9 mouse cellular contexts compared by ENCODE assay signal in genomic region chrX:8891975-8892342, GRCm38 (mm10). TPM values are rescaled to one million over a fixed set of nuclear protein-coding genes. Genes with fewer than 3 reads are reported as not detected.
A peak's percentile ranks its signal among the peaks of the same experiment; 100 is the strongest.
DNase-seq lines count a peak whose midpoint lies in the region; ATAC-seq and TF ChIP-seq lines count a peak whose summit lies in the region.
"Had no signal": no experiment of that assay in that cellular context is flagged by ENCODE, and none has a peak within 500 bp of the region (broad histone marks: within the 10 kb centered on the region; RNA-seq: fewer than 3 reads in every experiment).

No protein-coding gene starts in this region.

- TF ChIP-seq POLR2A in limb, embryonic 14.5 days (IDR thresholded peaks at IDR 0.05; ENCODE audit: borderline replicate concordance, extremely low read depth, insufficient read depth, insufficient read length): no peak
- no peak for TF ChIP-seq POLR2A in small intestine, adult 2 months (IDR thresholded peaks at IDR 0.05; ENCODE audit: low read depth, low read length)

- H3K36me3 ChIP-seq in lung, embryonic 16.5 days (ENCODE audit: control insufficient read depth, insufficient read depth, low read length): no peaks in the 10 kb centered on the region
- H3K36me3 ChIP-seq in forebrain, embryonic 15.5 days: no peaks in the 10 kb centered on the region
- no peaks in the 10 kb centered on the region for H3K36me3 ChIP-seq in limb, embryonic 14.5 days (ENCODE audit: control insufficient read depth, insufficient read depth, low read length)
- no peaks in the 10 kb centered on the region for H3K36me3 ChIP-seq in small intestine, adult 2 months (ENCODE audit: control insufficient read depth, insufficient read depth, low read length)

- H3K9me3 ChIP-seq in lung, embryonic 16.5 days (ENCODE audit: control insufficient read depth, low read length): no peaks in the 10 kb centered on the region
- H3K9me3 ChIP-seq in forebrain, embryonic 15.5 days: no peaks in the 10 kb centered on the region
- H3K9me3 ChIP-seq in limb, embryonic 14.5 days (ENCODE audit: control insufficient read depth, low read length): no peaks in the 10 kb centered on the region

- no peak overlapping the region for H3K27ac ChIP-seq in lung, embryonic 16.5 days (ENCODE audit: low read length)
- H3K27ac ChIP-seq in forebrain, embryonic 15.5 days (replicated peaks): peak overlapping the region; percentile 89
- H3K27ac ChIP-seq in limb, embryonic 14.5 days (replicated peaks; ENCODE audit: low read depth, low read length): no peak overlapping the region
- H3K27ac ChIP-seq in small intestine, adult 2 months (ENCODE audit: insufficient read depth, low read depth, low read length): no peak overlapping the region

- peak overlapping the region; percentile 75 for H3K9ac ChIP-seq in lung, embryonic 16.5 days (ENCODE audit: low read length)
- peak overlapping the region; percentile 74; the same call in 1 of the 2 replicates for H3K9ac ChIP-seq in forebrain, embryonic 15.5 days (replicated peaks)
- H3K9ac ChIP-seq in limb, embryonic 14.5 days (ENCODE audit: low read depth, low read length, severe bottlenecking): peak overlapping the region; percentile 83; the same call in 1 of the 2 replicates

- H3K27me3 ChIP-seq in lung, embryonic 16.5 days (ENCODE audit: control insufficient read depth, insufficient read depth, low read depth, low read length): no peaks in the 10 kb centered on the region
- H3K27me3 ChIP-seq in forebrain, embryonic 15.5 days: no peaks in the 10 kb centered on the region
- no peaks in the 10 kb centered on the region for H3K27me3 ChIP-seq in limb, embryonic 14.5 days (ENCODE audit: control insufficient read depth, insufficient read depth, low read length)
- H3K27me3 ChIP-seq in small intestine, adult 2 months (ENCODE audit: control insufficient read depth, insufficient read depth, low read length): no peaks in the 10 kb centered on the region

- whole genome bisulfite sequencing in lung, embryonic 16.5 days: 41% methylated on average over 3 of the region's 9 CpGs
- WGBS in forebrain, embryonic 15.5 days: 41% methylated on average over 4 of the region's 9 CpGs
- 47% methylated on average over 3 of the region's 9 CpGs for WGBS in limb, embryonic 14.5 days
- 41% methylated on average over 3 of the region's 9 CpGs for WGBS in small intestine, adult 2 months

- ATAC-seq in lung, embryonic 16.5 days (ENCODE audit: low read depth): no peak
- peak; percentile 49 for ATAC-seq in forebrain, embryonic 15.5 days (replicated peaks)
- no peak for ATAC-seq in limb, embryonic 14.5 days (ENCODE audit: low FRiP score, low read depth)

- 0 out of 2 replicates have a peak, but pooled peaks cover 3% of the 10 kb centered on the region for H3K4me1 ChIP-seq in lung, embryonic 16.5 days (replicated peaks; ENCODE audit: control insufficient read depth, insufficient read depth, low read length)
- peaks cover 3% of the 10 kb centered on the region; the same call in 1 of the 2 replicates for H3K4me1 ChIP-seq in forebrain, embryonic 15.5 days
- no peaks in the 10 kb centered on the region for H3K4me1 ChIP-seq in limb, embryonic 14.5 days (ENCODE audit: control insufficient read depth, insufficient read depth, low read length)
- H3K4me1 ChIP-seq in small intestine, adult 2 months (ENCODE audit: control insufficient read depth, insufficient read depth, insufficient read length, low read length): peaks cover 3% of the 10 kb centered on the region; the same call in 1 of the 2 replicates

- peak overlapping the region; percentile 71 for H3K4me2 ChIP-seq in lung, embryonic 16.5 days (ENCODE audit: low read depth, low read length)
- H3K4me2 ChIP-seq in forebrain, embryonic 15.5 days (replicated peaks): peak overlapping the region; percentile 63
- H3K4me2 ChIP-seq in limb, embryonic 14.5 days (replicated peaks; ENCODE audit: low read depth, low read length, severe bottlenecking): peak overlapping the region; percentile 56

- no peak for TF ChIP-seq CTCF in small intestine, adult 2 months (IDR thresholded peaks at IDR 0.05; ENCODE audit: extremely low read depth, insufficient read length, insufficient replicate concordance, low read depth, low read length)

- H3K4me3 ChIP-seq in lung, embryonic 16.5 days (ENCODE audit: low read length): peak overlapping the region; percentile 60
- H3K4me3 ChIP-seq in forebrain, embryonic 15.5 days: peak overlapping the region; percentile 67
- H3K4me3 ChIP-seq in limb, embryonic 14.5 days (replicated peaks; ENCODE audit: low read length): peak overlapping the region; percentile 58
- H3K4me3 ChIP-seq in small intestine, adult 2 months (ENCODE audit: low read depth, low read length): peak overlapping the region; percentile 90

- DNase-seq in lung, postnatal 25 days (ENCODE audit: low spot score): no peak
- DNase-seq in limb, embryonic 14.5 days (ENCODE audit: low spot score): no peak
- no peak for DNase-seq in layer of hippocampus, adult 9-11 months
- DNase-seq in ovary, postnatal 36 days (ENCODE audit: low spot score): no peak
- no peak for DNase-seq in embryo, embryonic 11 days

RNA-seq across cellular contexts. Expression of gene B630019K06Rik, which starts 0.2 kb away (rescaled TPM):
- polyA plus RNA-seq in lung, embryonic 16.5 days (2015; fragmentation: Nextera tagmentation; extraction: Ambion mirVana): 3.1 and 3.5 TPM in 2 replicates
- 12.3 and 14.0 TPM in 2 replicates for polyA plus RNA-seq in forebrain, embryonic 15.5 days (2015; fragmentation: Nextera tagmentation; extraction: Ambion mirVana)
- polyA plus RNA-seq in limb, embryonic 14.5 days (2012; rRNA removed): 6.9 and 9.7 TPM in 2 replicates
- 5.6 and 7.4 TPM in 2 replicates for polyA plus RNA-seq in limb, embryonic 14.5 days (2014; fragmentation: Nextera tagmentation; extraction: Ambion mirVana)
- 0.91 and 1.4 TPM in 2 replicates for polyA plus RNA-seq in small intestine, adult 2 months (2012; rRNA removed)

RNA-seq across cellular contexts. Expression of gene Gm5751, which starts 17.9 kb away (rescaled TPM):
- not detected in 2 replicates for polyA plus RNA-seq in lung, embryonic 16.5 days (2015; fragmentation: Nextera tagmentation; extraction: Ambion mirVana)
- not detected in 2 replicates for polyA plus RNA-seq in forebrain, embryonic 15.5 days (2015; fragmentation: Nextera tagmentation; extraction: Ambion mirVana)
- not detected in 2 replicates for polyA plus RNA-seq in limb, embryonic 14.5 days (2012; rRNA removed)
- polyA plus RNA-seq in limb, embryonic 14.5 days (2014; fragmentation: Nextera tagmentation; extraction: Ambion mirVana): not detected in 2 replicates
- polyA plus RNA-seq in small intestine, adult 2 months (2012; rRNA removed): not detected in 2 replicates
- polyA plus RNA-seq: frontal cortex, adult 2 months had no signal

RNA-seq across cellular contexts. Expression of gene Gm6592, which starts 48.2 kb away (rescaled TPM):
- not detected in 2 replicates for polyA plus RNA-seq in lung, embryonic 16.5 days (2015; fragmentation: Nextera tagmentation; extraction: Ambion mirVana)
- polyA plus RNA-seq in forebrain, embryonic 15.5 days (2015; fragmentation: Nextera tagmentation; extraction: Ambion mirVana): not detected in 2 replicates
- not detected in 2 replicates for polyA plus RNA-seq in limb, embryonic 14.5 days (2012; rRNA removed)
- not detected in 2 replicates for polyA plus RNA-seq in limb, embryonic 14.5 days (2014; fragmentation: Nextera tagmentation; extraction: Ambion mirVana)
- not detected in 2 replicates for polyA plus RNA-seq in small intestine, adult 2 months (2012; rRNA removed)
- polyA plus RNA-seq: frontal cortex, adult 2 months had no signal
